ENCODE assay signal across 9 mouse cellular contexts in the genomic region with DNA sequence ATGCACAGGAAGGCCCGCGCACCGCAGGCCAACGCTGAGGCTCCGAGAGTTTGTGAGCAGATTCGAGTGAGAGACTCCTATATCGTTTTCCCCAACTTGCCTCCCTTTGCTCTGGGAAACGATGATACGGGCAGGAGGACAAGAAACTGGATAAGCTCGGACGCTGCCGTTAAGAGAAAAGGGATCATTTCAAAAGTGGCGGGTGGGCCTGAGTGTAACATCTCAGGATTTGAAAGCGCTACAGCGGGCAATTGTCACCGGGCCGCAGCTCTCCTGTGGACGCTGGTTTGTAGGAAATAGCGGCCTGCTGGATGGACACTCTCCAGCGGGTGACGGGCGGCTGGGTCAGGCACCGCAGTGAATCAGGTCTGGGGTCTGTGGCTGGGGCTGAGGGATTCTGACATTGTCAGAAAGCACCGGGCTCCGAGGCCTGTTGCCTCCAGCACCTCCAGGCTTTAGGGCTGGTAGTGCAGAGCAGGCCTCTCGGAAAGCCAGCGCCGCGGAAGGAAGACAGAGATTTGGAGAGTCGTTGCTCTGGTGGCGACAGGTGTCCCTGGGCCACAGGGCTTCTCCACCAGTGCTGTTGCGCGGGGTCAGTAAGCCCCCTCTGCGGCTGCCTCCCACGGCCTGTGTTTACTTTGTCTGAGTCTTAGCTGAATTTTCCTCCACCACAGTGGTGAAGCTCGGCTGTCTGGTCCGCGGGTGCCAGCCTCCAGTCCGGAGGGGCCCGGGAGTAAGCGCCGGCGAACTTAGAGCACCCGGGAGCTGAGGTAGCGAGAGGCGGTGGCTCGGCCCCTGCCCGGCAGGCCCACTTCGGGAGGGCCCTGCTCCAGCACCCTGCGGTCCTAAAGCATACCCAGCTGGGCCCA. TPM values are rescaled to one million over a fixed set of nuclear protein-coding genes. Genes with fewer than 3 reads are reported as not detected.
DNase-seq lines count a peak whose midpoint lies in the region; ATAC-seq and TF ChIP-seq lines count a peak whose summit lies in the region.
"Had no signal": no experiment of that assay in that cellular context is flagged by ENCODE, and none has a peak within 500 bp of the region (broad histone marks: within the 10 kb centered on the region; RNA-seq: fewer than 3 reads in every experiment).

No protein-coding gene starts in this region.

- no peak overlapping the region for H3K9ac ChIP-seq in lung, embryonic 16.5 days (ENCODE audit: low read length)
- peak overlapping the region; percentile 55 for H3K9ac ChIP-seq in embryonic facial prominence, embryonic 14.5 days (ENCODE audit: low read depth, low read length)
- no peak overlapping the region for H3K9ac ChIP-seq in neural tube, embryonic 12.5 days

- no peak for ATAC-seq in lung, embryonic 16.5 days (ENCODE audit: low read depth)
- ATAC-seq in embryonic facial prominence, embryonic 14.5 days (ENCODE audit: low read depth) = no peak
- ATAC-seq in neural tube, embryonic 12.5 days (ENCODE audit: low FRiP score, low read depth) = no peak

- no peak for DNase-seq in heart, embryonic 10.5 days (ENCODE audit: low spot score)
- no peak for DNase-seq in heart, adult 11 months
- DNase-seq in lung, adult 2 months = no peak
- no peak for DNase-seq in embryonic facial prominence, embryonic 14.5 days (ENCODE audit: low spot score)
- no peak for DNase-seq in thymus, postnatal 25 days
- no peak for DNase-seq in cerebellum, postnatal 36 days

- under 1% methylated on average over 50 of the region's 50 CpGs for WGBS in heart, embryonic 10.5 days
- 3% methylated on average over 50 of the region's 50 CpGs for WGBS in lung, embryonic 16.5 days
- WGBS in lung, adult 2 months = 10% methylated on average over 50 of the region's 50 CpGs
- 3% methylated on average over 43 of the region's 50 CpGs for WGBS in embryonic facial prominence, embryonic 14.5 days
- under 1% methylated on average over 50 of the region's 50 CpGs for WGBS in neural tube, embryonic 12.5 days

- no peak overlapping the region for H3K27ac ChIP-seq in heart, embryonic 10.5 days
- no peak overlapping the region for H3K27ac ChIP-seq in lung, embryonic 16.5 days (ENCODE audit: low read length)
- no peak overlapping the region for H3K27ac ChIP-seq in embryonic facial prominence, embryonic 14.5 days (replicated peaks; ENCODE audit: low read depth, low read length)
- H3K27ac ChIP-seq in neural tube, embryonic 12.5 days = no peak overlapping the region

- H3K9me3 ChIP-seq in heart, embryonic 10.5 days = no peaks in the 10 kb centered on the region
- no peaks in the 10 kb centered on the region for H3K9me3 ChIP-seq in lung, embryonic 16.5 days (ENCODE audit: control insufficient read depth, low read length)
- no peaks in the 10 kb centered on the region for H3K9me3 ChIP-seq in embryonic facial prominence, embryonic 14.5 days (ENCODE audit: control insufficient read depth, low read length)
- no peaks in the 10 kb centered on the region for H3K9me3 ChIP-seq in neural tube, embryonic 12.5 days

- peak overlapping the region; percentile 29 for H3K4me3 ChIP-seq in heart, embryonic 10.5 days
- H3K4me3 ChIP-seq in lung, embryonic 16.5 days (ENCODE audit: low read length) = peak overlapping the region; percentile 12; the same call in 1 of the 2 replicates
- H3K4me3 ChIP-seq in lung, adult 2 months (replicated peaks; ENCODE audit: extremely low read depth, low read depth, low read length) = no peak overlapping the region
- peak overlapping the region; percentile 31 for H3K4me3 ChIP-seq in embryonic facial prominence, embryonic 14.5 days (ENCODE audit: low read depth, low read length)
- H3K4me3 ChIP-seq in neural tube, embryonic 12.5 days = peak overlapping the region; percentile 7; the same call in 1 of the 2 replicates

- no peak for TF ChIP-seq CTCF in lung, adult 2 months (IDR thresholded peaks at IDR 0.05; ENCODE audit: insufficient read depth, low read length)

- H3K4me2 ChIP-seq in lung, embryonic 16.5 days (ENCODE audit: low read depth, low read length) = no peak overlapping the region
- H3K4me2 ChIP-seq in embryonic facial prominence, embryonic 14.5 days (ENCODE audit: low read depth, low read length) = peak overlapping the region; percentile 36; the same call in 1 of the 2 replicates
- no peak overlapping the region for H3K4me2 ChIP-seq in neural tube, embryonic 12.5 days (replicated peaks)

- H3K27me3 ChIP-seq in heart, embryonic 10.5 days (ENCODE audit: insufficient read depth, poor library complexity, severe bottlenecking) = peaks cover 100% of the 10 kb centered on the region
- peaks cover 95% of the 10 kb centered on the region for H3K27me3 ChIP-seq in lung, embryonic 16.5 days (ENCODE audit: control insufficient read depth, insufficient read depth, low read depth, low read length)
- H3K27me3 ChIP-seq in embryonic facial prominence, embryonic 14.5 days (replicated peaks; ENCODE audit: control insufficient read depth, insufficient read depth, low read length) = peaks cover 99% of the 10 kb centered on the region
- peaks cover 100% of the 10 kb centered on the region for H3K27me3 ChIP-seq in neural tube, embryonic 12.5 days (replicated peaks)
- H3K27me3 ChIP-seq: CH12.LX had no signal

- no peaks in the 10 kb centered on the region for H3K36me3 ChIP-seq in heart, embryonic 10.5 days
- H3K36me3 ChIP-seq in lung, embryonic 16.5 days (ENCODE audit: control insufficient read depth, insufficient read depth, low read length) = no peaks in the 10 kb centered on the region
- no peaks in the 10 kb centered on the region for H3K36me3 ChIP-seq in embryonic facial prominence, embryonic 14.5 days (ENCODE audit: control insufficient read depth, insufficient read depth, low read length)
- H3K36me3 ChIP-seq in neural tube, embryonic 12.5 days = no peaks in the 10 kb centered on the region

- TF ChIP-seq POLR2A in lung, adult 2 months (IDR thresholded peaks at IDR 0.05; ENCODE audit: borderline replicate concordance, extremely low read depth, low read depth, low read length) = no peak

- H3K4me1 ChIP-seq in heart, embryonic 10.5 days = peaks cover 30% of the 10 kb centered on the region
- H3K4me1 ChIP-seq in lung, embryonic 16.5 days (replicated peaks; ENCODE audit: control insufficient read depth, insufficient read depth, low read length) = peaks cover 20% of the 10 kb centered on the region
- H3K4me1 ChIP-seq in lung, adult 2 months (ENCODE audit: control insufficient read depth, insufficient read depth, low read length) = peaks cover 11% of the 10 kb centered on the region
- H3K4me1 ChIP-seq in embryonic facial prominence, embryonic 14.5 days (ENCODE audit: control insufficient read depth, insufficient read depth, low read length) = peaks cover 9% of the 10 kb centered on the region; the same call in 1 of the 2 replicates
- H3K4me1 ChIP-seq in neural tube, embryonic 12.5 days = peaks cover 22% of the 10 kb centered on the region

RNA-seq across cellular contexts. Expression of a gene that starts 2.2 kb away (rescaled TPM):
- polyA plus RNA-seq in heart, embryonic 10.5 days (2016; fragmentation: Nextera tagmentation; extraction: Ambion mirVana) = 0.05 and 0.18 TPM in 2 replicates
- polyA plus RNA-seq in lung, embryonic 16.5 days (2015; fragmentation: Nextera tagmentation; extraction: Ambion mirVana) = 0.11 and 0.13 TPM in 2 replicates
- polyA plus RNA-seq in lung, adult 2 months (2012; rRNA removed) = 0.05 and 8.8 TPM in 2 replicates
- 3.3 and 3.6 TPM in 2 replicates for polyA plus RNA-seq in embryonic facial prominence, embryonic 14.5 days (2014; fragmentation: Nextera tagmentation; extraction: Ambion mirVana)
- polyA plus RNA-seq in neural tube, embryonic 12.5 days (2016; fragmentation: Nextera tagmentation; extraction: Ambion mirVana) = 0.16 and 0.22 TPM in 2 replicates
